Mouse (Mus musculus): Measurements from ENCODE around the gene Bag3.

GRCm38 (mm10) chr7:128580318-128580717, 56.9 kb downstream of the Bag3 start:
- no peak for TF ChIP-seq CTCF (IDR thresholded peaks at IDR 0.05; ENCODE audit: low read depth, low read length)
- TF ChIP-seq POLR2A (IDR thresholded peaks at IDR 0.05; ENCODE audit: borderline replicate concordance, low read depth, low read length), result no peak

All from bone marrow macrophage, adult 2 months (primary cell).